Mouse (Mus musculus): Measurements from ENCODE around the gene Tgfbrap1.

- TF ChIP-seq CTCF (IDR thresholded peaks at IDR 0.05; ENCODE audit: low read depth) (no peak), EP300 (IDR thresholded peaks at IDR 0.05; ENCODE audit: low read depth) (no peak)
These were observed 15.5 kb downstream of the Tgfbrap1 start for GRCm38 (mm10) chr1:43082946-43083345.
